Mouse (Mus musculus) midbrain, embryonic 16.5 days (tissue): ENCODE data around the gene Pde4d. TPM values are rescaled to one million over a fixed set of nuclear protein-coding genes. Genes with fewer than 3 reads are reported as not detected.

ENCODE experiments used
- ATAC-seq: fragments of 200-750 bp; cut with Nextera tagmentation; 2 replicates; pipeline ENCODE4 v1.8.0; 2017; ENCODE audit warnings: moderate TSS enrichment
- H3K27ac ChIP-seq: fragments of 300-500 bp; sonication (generic); 2 replicates; pipeline ENCODE4 v1.5.1; 2014; ENCODE audit warnings: mild to moderate bottlenecking, low read length, mixed read lengths
- H3K27me3 ChIP-seq: fragments of 300-500 bp; sonication (generic); 2 replicates; pipeline ENCODE4 v1.6.1; 2014; ENCODE audit warnings: low read depth, low read length, mixed read lengths; ENCODE audit not compliant: control insufficient read depth, insufficient read depth
- H3K36me3 ChIP-seq: fragments of 300-500 bp; sonication (generic); 2 replicates; pipeline ENCODE4 v1.6.1; 2014; ENCODE audit warnings: mild to moderate bottlenecking, low read length, moderate library complexity, mixed read lengths; ENCODE audit not compliant: control insufficient read depth, insufficient read depth
- H3K4me1 ChIP-seq: fragments of 300-500 bp; sonication (generic); 2 replicates; pipeline ENCODE4 v1.6.1; 2014; ENCODE audit warnings: mild to moderate bottlenecking, low read length, mixed read lengths; ENCODE audit not compliant: control insufficient read depth, insufficient read depth
- H3K4me2 ChIP-seq: fragments of 300-500 bp; sonication (generic); 2 replicates; pipeline ENCODE4 v1.6.1; 2014; ENCODE audit warnings: mild to moderate bottlenecking, low read length, mixed read lengths
- H3K4me3 ChIP-seq: fragments of 300-500 bp; sonication (generic); 2 replicates; pipeline ENCODE4 v1.5.1; 2014; ENCODE audit warnings: low read depth, mild to moderate bottlenecking, low read length, moderate library complexity, mixed read lengths
- H3K9ac ChIP-seq: fragments of 300-500 bp; sonication (generic); 2 replicates; pipeline ENCODE4 v1.6.1; 2014; ENCODE audit warnings: low read depth, low read length, mixed read lengths
- H3K9me3 ChIP-seq: fragments of 300-500 bp; sonication (generic); replicated peaks from 2 replicates; pipeline ENCODE4 v1.6.1; 2014; ENCODE audit warnings: mild to moderate bottlenecking, low read length, mixed read lengths; ENCODE audit not compliant: control insufficient read depth, poor library complexity, severe bottlenecking
- WGBS: fragments of 180-500 bp; shearing (Covaris S2); extraction: QIAGEN DNeasy Blood & Tissue Kit; methylation state at CpG from one replicate; pipeline ENCODE4 v1.1.7; 2014; 5-methylcytosine and 5-hydroxymethylcytosine counted together
- polyA plus RNA-seq: library from polyadenylated mRNA; unstranded; fragments of >200 nt; fragmentation: Nextera tagmentation; extraction: Ambion mirVana; gene quantifications from 2 replicates; pipeline ENCODE4 v1.2.1, GENCODE M21; 2015

Gene Pde4d
- polyA plus RNA-seq, 1 experiment from 2014 or later = 22.6 TPM

- Histone ChIP-seq H3K4me2 (peak overlapping the region; percentile 84), H3K4me1 (peaks cover 17% of the 10 kb centered on the region), H3K27me3 (no peaks in the 10 kb centered on the region; the same call in 1 of the 2 replicates), H3K9ac (peak overlapping the region; percentile 87), H3K36me3 (no peaks in the 10 kb centered on the region), H3K9me3 (no peaks in the 10 kb centered on the region), H3K27ac (peak overlapping the region; percentile 60; the same call in 1 of the 2 replicates), H3K4me3 (peak overlapping the region; percentile 84)
- WGBS = 6% methylated on average over 14 of the region's 14 CpGs
- peak; percentile 67 for ATAC-seq
Observed at GRCm38 (mm10) chr13:109117210-109117791, 667.6 kb downstream of the Pde4d start.

DNA sequence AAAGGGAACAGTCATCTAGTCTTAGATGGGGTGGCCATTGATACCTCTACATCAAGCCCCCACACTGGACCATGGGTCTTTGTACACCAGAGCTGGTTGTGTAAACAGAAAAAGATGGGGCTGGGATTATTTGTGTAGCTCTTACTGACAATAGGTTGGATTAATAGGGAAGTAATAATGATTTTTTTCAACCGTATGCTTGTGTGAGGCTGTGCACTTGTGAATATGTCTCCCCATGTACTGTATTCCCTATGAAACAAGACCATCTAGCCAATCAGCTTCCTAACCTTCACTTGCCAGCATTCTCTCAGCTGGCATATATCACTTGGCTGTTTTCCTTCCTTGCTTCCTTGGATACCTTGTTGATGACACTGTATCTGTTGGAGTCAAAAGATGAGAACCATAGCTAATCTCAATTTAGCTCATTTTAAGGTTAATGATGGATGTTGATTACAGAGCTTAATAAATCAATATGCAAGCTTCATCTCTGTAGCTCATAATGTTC lies 668.6 kb downstream of the Pde4d start:
- Histone ChIP-seq H3K4me2 (peak overlapping the region; percentile 84), H3K27ac (no peak overlapping the region)

GRCm38 (mm10) chr13:109121867-109122266 lies 672.1 kb downstream of the Pde4d start:
- 51% methylated on average over 3 of the region's 3 CpGs for WGBS
- H3K4me3 ChIP-seq = no peak overlapping the region
- no peaks in the 10 kb centered on the region for H3K9me3 ChIP-seq
- H3K4me2 ChIP-seq = no peak overlapping the region
- no peaks in the 10 kb centered on the region for H3K36me3 ChIP-seq
- H3K27ac ChIP-seq = no peak overlapping the region
- H3K4me1 ChIP-seq = peaks cover 6% of the 10 kb centered on the region; the same call in 1 of the 2 replicates
- ATAC-seq = no peak
- H3K27me3 ChIP-seq = no peaks in the 10 kb centered on the region
- no peak overlapping the region for H3K9ac ChIP-seq

More for the DNA sequence above, 668.6 kb downstream of the Pde4d start:
- H3K36me3 ChIP-seq = no peaks in the 10 kb centered on the region
- H3K9ac ChIP-seq = no peak overlapping the region
- no peaks in the 10 kb centered on the region for H3K9me3 ChIP-seq
- no peak for ATAC-seq
- 78% methylated on average over 1 of the region's 1 CpGs for WGBS
- H3K4me1 ChIP-seq = peaks cover 17% of the 10 kb centered on the region
- H3K4me3 ChIP-seq = 0 out of 2 replicates have a peak overlapping the region, but pooled peaks have one; percentile 84
- H3K27me3 ChIP-seq = no peaks in the 10 kb centered on the region; the same call in 1 of the 2 replicates

DNA sequence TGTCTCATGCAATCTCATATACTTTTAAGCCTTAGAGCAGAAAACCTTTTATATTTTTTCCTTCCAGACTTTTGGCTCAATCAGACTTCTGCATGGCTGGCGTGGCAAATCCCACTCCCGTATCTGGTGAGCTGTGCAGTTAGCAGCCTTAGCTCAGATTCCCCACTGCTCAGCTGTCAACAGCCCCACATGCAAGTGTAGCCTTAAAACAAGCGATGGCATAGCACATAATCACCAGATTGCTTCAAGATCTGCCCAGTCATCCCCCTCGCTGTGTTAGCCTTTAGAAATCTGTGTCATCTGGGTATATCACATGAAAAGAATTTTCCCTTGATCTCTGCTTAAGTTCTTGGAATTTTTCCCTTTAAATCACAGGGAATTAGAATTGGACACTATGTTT lies 686.7 kb downstream of the Pde4d start:
- no peak for ATAC-seq
- H3K4me1 ChIP-seq = no peaks in the 10 kb centered on the region
- no peaks in the 10 kb centered on the region for H3K9me3 ChIP-seq
- WGBS = 43% methylated on average over 4 of the region's 4 CpGs
- H3K4me2 ChIP-seq = no peak overlapping the region
- H3K9ac ChIP-seq = no peak overlapping the region
- no peaks in the 10 kb centered on the region for H3K36me3 ChIP-seq
- H3K4me3 ChIP-seq = no peak overlapping the region
- no peaks in the 10 kb centered on the region for H3K27me3 ChIP-seq
- H3K27ac ChIP-seq = no peak overlapping the region

GRCm38 (mm10) chr13:109158703-109159102 lies 709.0 kb downstream of the Pde4d start:
- H3K27ac ChIP-seq = no peak overlapping the region
- no peak overlapping the region for H3K9ac ChIP-seq
- H3K36me3 ChIP-seq = no peaks in the 10 kb centered on the region
- no peak overlapping the region for H3K4me2 ChIP-seq
- no peak overlapping the region for H3K4me3 ChIP-seq
- 71% methylated on average over 3 of the region's 3 CpGs for WGBS
- no peaks in the 10 kb centered on the region; the same call in 1 of the 2 replicates for H3K9me3 ChIP-seq
- no peaks in the 10 kb centered on the region for H3K27me3 ChIP-seq
- ATAC-seq = no peak
- H3K4me1 ChIP-seq = no peaks in the 10 kb centered on the region

- ATAC-seq = no peak
- Histone ChIP-seq H3K27me3 (no peaks in the 10 kb centered on the region), H3K4me3 (no peak overlapping the region), H3K9me3 (peaks cover 3% of the 10 kb centered on the region), H3K4me1 (no peaks in the 10 kb centered on the region; the same call in 1 of the 2 replicates), H3K4me2 (no peak overlapping the region), H3K9ac (no peak overlapping the region), H3K36me3 (no peaks in the 10 kb centered on the region), H3K27ac (no peak overlapping the region)
- WGBS = 25% methylated on average over 9 of the region's 9 CpGs
Observed at GRCm38 (mm10) chr13:109168556-109169334, 719.0 kb downstream of the Pde4d start.

GRCm38 (mm10) chr13:109169335-109169606 lies 719.5 kb downstream of the Pde4d start:
- Histone ChIP-seq H3K27me3 (no peaks in the 10 kb centered on the region), H3K4me2 (no peak overlapping the region), H3K36me3 (no peaks in the 10 kb centered on the region), H3K27ac (no peak overlapping the region), H3K4me3 (no peak overlapping the region), H3K9ac (no peak overlapping the region), H3K9me3 (peaks cover 3% of the 10 kb centered on the region; the same call in 1 of the 2 replicates), H3K4me1 (no peaks in the 10 kb centered on the region; the same call in 1 of the 2 replicates)
- ATAC-seq = no peak
- 38% methylated on average over 2 of the region's 2 CpGs for WGBS

- no peak overlapping the region for H3K9ac ChIP-seq
- no peaks in the 10 kb centered on the region for H3K9me3 ChIP-seq
- no peak overlapping the region for H3K4me2 ChIP-seq
- no peak overlapping the region for H3K27ac ChIP-seq
- no peaks in the 10 kb centered on the region for H3K27me3 ChIP-seq
- WGBS = 85% methylated on average over 7 of the region's 7 CpGs
- no peak for ATAC-seq
- H3K4me3 ChIP-seq = no peak overlapping the region
- no peaks in the 10 kb centered on the region; the same call in 1 of the 2 replicates for H3K4me1 ChIP-seq
- H3K36me3 ChIP-seq = no peaks in the 10 kb centered on the region
Observed at GRCm38 (mm10) chr13:109171688-109172087, 721.9 kb downstream of the Pde4d start.

DNA sequence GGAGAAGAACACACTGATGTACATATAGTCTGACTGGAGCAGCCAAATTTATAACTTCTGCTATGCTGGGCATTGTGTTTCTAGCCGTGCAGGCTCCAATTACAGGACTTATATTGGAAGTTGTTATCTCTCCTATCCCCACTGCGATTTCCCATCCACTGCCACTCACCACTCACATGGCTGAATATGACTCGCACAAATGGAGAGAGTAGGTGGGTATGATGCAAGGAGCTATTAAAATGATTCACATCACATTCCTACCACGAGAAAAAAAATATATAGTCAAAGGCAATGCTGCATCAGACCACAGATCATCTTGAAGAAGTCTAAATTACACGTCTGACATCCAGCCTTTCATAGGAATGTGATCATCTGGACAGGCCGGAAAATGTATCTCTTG lies 725.5 kb downstream of the Pde4d start:
- no peak overlapping the region for H3K4me2 ChIP-seq
- H3K9ac ChIP-seq = no peak overlapping the region
- H3K27ac ChIP-seq = no peak overlapping the region
- no peaks in the 10 kb centered on the region for H3K36me3 ChIP-seq
- H3K4me3 ChIP-seq = no peak overlapping the region
- no peaks in the 10 kb centered on the region for H3K27me3 ChIP-seq
- ATAC-seq = no peak
- no peaks in the 10 kb centered on the region for H3K9me3 ChIP-seq
- WGBS = 84% methylated on average over 6 of the region's 6 CpGs
- no peaks in the 10 kb centered on the region for H3K4me1 ChIP-seq
